Mouse (Mus musculus) c-Kit-negative CD71-positive TER-119-positive erythroid progenitor cells, embryonic 14.5 days (primary cell): ENCODE results near the gene Gm7534.
"Not testable (repeated sequence)": the region's sequence is repeated elsewhere in the genome, so short reads cannot be mapped to it uniquely, and the experiment has no call there.

Source experiments
- DNase-seq: peaks from one replicate; pipeline ENCODE4 v3.0.0-alpha.2; 2013; ENCODE audit warnings: low read depth, low spot score

The Gm7534 gene

GRCm38 (mm10) chr4:134203340-134203896 is 614 bp upstream of the Gm7534 start:
- no peak for DNase-seq

GRCm38 (mm10) chr4:134199371-134199770 is 3.4 kb downstream of the Gm7534 start:
- no peak for DNase-seq

DNA sequence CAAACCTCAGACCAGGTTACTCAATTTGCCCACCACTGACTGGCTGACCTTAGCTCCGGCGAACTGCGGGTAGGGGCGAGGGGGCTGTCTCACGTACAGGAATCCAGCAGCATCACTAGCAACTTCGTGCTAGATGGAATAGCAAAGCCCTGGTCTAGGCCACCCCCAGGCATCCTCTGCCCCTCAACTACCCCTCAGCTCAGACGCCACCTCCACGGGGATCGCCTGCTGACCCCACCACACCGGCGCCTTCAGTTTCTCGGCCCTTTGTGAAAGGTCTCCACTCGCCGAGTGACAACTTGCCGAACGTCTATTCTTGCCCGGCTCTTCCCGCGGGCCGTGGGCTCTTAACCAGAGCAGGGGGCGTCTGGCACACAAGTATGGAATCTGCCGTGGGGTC is 16.5 kb downstream of the Gm7534 start:
- DNase-seq = no peak

DNA sequence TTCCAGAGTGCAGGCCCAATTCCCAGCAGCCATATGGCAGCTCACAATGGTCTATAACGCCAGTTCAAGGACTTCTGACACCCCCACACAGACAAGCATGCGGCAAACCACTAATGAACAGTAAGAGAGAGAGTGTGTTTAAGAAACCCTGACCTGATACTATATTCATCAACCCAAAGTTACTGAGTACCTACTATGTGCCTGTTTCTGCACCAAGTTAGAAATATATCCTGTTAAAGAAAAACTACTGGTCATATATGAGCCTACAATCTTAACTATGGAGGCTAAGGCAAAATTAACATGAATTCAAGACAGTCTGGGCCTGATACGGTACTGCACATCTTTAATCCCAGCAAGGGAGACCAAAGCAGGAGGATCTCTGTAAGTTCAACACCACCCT is 17.2 kb downstream of the Gm7534 start:
- no peak for DNase-seq

DNA sequence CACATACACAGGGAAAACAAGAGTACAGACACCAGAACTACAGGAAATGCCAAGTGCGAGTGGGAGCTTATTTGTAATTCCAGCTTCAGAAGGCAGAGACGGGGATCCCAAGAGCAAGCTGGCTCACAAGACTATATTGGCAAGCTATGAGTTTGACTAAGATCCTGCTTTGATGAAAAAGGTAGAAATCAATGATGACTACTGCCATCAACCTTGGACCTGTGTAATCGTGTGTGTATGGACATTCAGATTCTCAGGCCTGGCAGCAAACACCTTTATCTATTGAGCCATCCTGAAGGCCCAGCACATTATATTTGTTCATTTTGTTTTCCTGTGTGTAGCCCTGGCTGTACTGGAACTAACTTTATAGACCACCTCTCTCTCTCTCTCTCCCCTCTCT is 19.1 kb downstream of the Gm7534 start:
- no peak for DNase-seq

- no peak for DNase-seq
Measured at GRCm38 (mm10) chr4:134181825-134182224, 21.0 kb downstream of the Gm7534 start.

- DNase-seq = no peak
Measured at GRCm38 (mm10) chr4:134181112-134181511, 21.7 kb downstream of the Gm7534 start.

- DNase-seq = no peak
Measured at GRCm38 (mm10) chr4:134172391-134172790, 30.4 kb downstream of the Gm7534 start.

DNA sequence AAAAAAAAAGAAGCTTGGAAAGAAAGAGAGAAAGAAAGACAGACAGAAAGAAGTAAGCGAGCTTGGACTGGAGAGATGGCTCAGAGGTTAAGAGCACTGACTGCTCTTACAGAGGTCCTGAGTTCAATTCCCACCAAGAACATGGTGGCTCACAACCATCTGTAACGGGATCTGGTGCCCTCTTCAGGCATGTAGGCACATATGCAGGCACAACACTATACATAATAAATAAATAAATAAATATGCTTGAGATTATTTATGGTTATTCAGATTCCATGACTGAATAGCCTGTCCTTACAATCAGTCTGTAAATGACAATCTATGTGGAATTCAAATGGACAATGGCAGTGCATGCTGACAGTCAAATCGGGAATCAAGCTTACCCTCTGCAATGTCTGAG is 35.9 kb downstream of the Gm7534 start:
- DNase-seq = no peak

DNA sequence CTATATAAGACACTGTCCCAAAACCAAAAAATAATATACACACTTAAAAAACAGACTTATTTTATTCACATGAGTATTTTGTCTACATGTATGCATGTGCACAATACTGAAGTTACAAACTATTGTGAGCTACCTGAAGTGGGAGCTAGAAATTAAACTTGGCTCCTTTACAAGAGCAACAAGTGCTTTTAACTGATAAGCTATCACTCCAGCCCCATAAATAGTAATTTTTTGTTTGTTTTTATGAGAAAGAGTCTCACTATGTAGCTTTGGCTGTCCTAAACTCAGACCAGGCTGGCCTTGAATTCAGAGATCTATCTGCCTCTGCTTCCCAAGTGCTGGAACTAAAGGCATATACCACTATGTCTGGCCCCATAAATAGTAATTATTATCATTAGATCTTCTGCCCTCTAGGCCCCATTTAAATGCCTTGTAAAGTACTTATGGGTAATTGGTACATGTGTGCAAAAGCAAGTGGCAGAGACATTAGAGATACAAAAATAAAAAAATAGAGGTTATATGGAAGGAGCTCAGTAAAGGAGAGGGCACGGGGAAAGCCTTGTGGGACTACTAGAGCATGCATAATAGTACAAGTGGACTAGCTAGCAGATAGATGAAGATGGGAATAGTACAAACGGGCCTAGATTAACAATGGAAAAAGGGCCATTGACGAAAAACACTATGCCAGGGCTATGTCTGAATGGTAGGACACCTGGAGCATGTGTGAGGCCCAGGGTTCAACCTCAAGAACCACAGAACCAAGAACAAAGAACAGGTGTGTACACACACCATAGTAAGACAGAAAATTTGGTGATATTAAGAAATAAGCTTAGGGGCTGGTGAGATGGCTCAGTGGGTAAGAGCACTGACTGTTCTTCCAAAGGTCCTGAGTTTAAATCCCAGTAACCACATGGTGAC is 37.0 kb downstream of the Gm7534 start:
- no peak for DNase-seq

DNA sequence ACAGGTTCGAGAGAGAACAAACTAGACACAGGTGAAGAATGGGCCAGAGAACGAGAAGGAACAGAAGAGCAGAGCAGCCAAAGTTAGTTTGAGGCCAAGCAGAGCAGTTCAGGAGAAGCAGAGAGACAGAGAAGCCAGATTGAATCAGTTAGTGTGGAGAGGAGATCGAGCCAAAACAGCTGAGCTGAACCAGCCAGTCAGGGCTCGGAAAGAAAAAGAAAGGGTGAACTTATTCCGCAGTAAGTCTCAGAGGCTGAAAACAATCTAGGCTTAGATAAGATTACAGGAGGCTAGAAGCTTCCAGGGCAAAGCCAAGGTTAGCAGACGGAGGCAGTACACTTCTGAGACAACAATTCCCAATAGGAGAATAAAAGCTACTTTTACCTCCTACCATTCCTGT is 37.8 kb downstream of the Gm7534 start:
- DNase-seq = no peak

- DNase-seq = no peak
Measured at GRCm38 (mm10) chr4:134164591-134164990, 38.2 kb downstream of the Gm7534 start.

DNA sequence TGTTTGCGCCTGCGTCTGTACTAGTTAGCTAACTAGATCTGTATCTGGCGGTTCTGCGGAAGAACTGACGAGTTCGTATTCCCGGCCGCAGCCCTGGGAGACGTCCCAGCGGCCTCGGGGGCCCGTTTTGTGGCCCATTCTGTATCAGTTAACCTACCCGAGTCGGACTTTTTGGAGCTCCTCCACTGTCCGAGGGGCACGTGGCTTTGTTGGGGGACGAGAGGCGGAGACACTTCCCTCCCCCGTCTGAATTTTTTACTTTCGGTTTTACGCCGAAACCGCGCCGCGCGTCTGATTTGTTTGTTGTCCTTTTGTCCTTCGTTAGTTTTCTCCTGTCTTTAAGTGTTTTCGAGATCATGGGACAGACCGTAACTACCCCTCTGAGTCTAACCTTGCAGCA is 42.7 kb downstream of the Gm7534 start:
- DNase-seq = not testable (repeated sequence)

GRCm38 (mm10) chr4:134158774-134159173 is 44.0 kb downstream of the Gm7534 start:
- DNase-seq = no peak

DNA sequence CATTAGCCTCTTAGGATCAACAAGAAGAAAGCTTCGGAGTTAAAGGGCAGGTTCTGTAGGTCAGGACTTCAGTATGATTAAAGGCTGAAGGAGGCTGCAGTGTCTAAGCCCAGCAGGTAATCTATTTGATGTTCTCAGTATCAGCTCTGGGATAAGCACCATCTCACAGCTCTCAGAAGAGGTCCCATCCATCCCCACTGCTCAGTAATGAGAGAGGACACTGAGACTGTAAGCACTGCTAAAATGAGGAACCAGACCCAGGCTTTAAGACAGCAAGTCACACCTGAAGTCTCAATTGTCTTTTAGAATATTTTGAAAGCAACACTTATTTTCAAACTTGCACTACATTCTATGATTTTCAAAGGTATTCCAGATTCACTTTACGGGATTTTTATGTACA is 45.2 kb downstream of the Gm7534 start:
- no peak for DNase-seq

DNA sequence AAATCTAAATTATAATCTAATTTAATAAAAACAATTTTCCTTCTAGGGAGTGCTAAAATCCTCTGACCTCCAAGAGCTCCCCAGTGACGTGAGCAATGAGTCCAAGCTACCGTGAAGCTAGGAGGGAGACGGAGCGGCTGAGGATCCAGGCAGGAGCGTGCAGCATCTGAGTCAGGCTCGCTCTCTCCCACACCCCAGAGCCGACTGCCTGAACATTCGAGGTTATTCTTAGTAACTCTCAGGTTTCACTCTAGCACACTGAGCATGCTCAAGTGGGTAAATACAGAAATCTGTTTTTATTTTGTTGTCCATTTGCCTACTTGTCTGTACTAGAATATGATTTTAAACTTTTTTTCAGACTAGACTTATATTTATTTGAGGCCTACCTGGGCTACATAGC is 46.1 kb downstream of the Gm7534 start:
- DNase-seq = no peak

GRCm38 (mm10) chr4:134155961-134156465 is 46.8 kb downstream of the Gm7534 start:
- DNase-seq = no peak

DNA sequence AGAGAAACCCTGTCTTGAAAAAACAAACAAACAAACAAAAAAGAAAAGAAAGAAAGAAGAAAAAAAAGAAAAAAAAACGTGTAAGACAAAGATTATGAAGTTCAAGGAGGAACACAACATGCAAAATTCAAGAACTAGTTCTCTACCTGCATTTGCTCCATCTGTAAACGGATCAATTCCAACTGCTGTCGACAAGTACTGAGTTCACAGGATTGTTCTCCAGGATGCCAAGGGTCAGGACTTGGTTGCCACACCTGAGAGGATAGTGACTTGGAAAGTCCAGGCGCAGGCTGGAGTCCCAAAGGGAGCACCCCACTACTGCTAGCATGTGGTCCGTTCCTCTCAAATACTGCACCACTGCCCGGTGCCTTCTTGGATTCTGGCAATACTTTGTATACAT is 47.3 kb downstream of the Gm7534 start:
- DNase-seq = no peak

DNA sequence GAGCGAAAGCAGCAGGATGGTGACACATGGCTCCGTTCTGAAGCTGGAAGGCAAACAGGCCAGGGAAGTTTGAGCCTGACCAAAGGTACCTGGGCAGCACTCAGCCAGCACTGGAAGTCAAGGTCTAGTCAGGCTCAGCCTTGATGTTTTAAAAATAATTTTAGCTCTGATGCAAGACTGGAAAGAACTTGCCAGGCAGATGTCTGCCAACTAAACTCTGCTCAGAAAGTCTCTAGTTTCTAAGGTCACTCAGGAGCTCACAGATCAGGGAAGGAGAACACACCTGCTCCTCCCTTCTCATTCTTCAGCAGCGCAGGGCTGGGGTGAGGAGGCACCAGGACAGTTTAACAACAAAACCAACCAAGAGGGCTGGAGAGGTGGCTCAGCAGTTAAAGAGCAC is 48.5 kb downstream of the Gm7534 start:
- no peak for DNase-seq

GRCm38 (mm10) chr4:134153656-134154055 is 49.1 kb downstream of the Gm7534 start:
- no peak for DNase-seq

GRCm38 (mm10) chr4:134152112-134152511 is 50.7 kb downstream of the Gm7534 start:
- DNase-seq = no peak

- DNase-seq = no peak
Measured at GRCm38 (mm10) chr4:134149389-134149788, 53.4 kb downstream of the Gm7534 start.

DNA sequence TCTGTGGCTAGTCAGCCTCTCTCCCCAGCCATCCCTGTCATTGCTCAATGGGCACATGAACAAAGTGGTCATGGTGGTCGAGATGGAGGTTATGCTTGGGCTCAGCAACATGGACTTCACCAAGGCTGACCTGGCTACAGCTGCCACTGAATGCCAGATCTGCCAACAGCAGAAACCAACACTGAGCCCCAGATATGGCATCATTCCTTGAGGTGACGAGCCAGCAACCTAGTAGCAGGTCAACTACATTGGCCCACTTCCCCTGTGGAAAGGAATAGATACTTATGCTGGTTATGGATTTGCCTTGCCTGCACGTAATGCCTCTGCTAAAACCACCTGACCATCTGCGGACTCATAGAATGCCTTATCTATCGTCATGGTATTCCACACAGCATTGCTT is 58.5 kb downstream of the Gm7534 start:
- not testable (repeated sequence) for DNase-seq
